Mouse (Mus musculus) thymus, adult 2 months (tissue): ENCODE results near the gene Foxj2.

ENCODE experiments used
- CTCF ChIP-seq: fragments of 200-500 bp; IDR thresholded peaks from 2 replicates; pipeline ENCODE4 v1.5.1; 2012; ENCODE audit warnings: mild to moderate bottlenecking, control low read depth, low read length, moderate library complexity, borderline replicate concordance; ENCODE audit not compliant: control insufficient read depth, poor library complexity, insufficient read depth; ENCODE audit errors: extremely low read depth
- POLR2A ChIP-seq: fragments of 200-500 bp; IDR thresholded peaks from 2 replicates; pipeline ENCODE4 v1.6.1; 2012; ENCODE audit warnings: mild to moderate bottlenecking, low read length, control low read depth, moderate library complexity; ENCODE audit not compliant: control insufficient read depth, poor library complexity, insufficient read depth; ENCODE audit errors: extremely low read depth

GRCm38 (mm10) chr6:122774345-122774744 lies 45.4 kb upstream of the Foxj2 start:
- TF ChIP-seq CTCF, result no peak
- no peak for TF ChIP-seq POLR2A
